Mouse (Mus musculus): ENCODE measurements around the gene Grtp1.

DNA sequence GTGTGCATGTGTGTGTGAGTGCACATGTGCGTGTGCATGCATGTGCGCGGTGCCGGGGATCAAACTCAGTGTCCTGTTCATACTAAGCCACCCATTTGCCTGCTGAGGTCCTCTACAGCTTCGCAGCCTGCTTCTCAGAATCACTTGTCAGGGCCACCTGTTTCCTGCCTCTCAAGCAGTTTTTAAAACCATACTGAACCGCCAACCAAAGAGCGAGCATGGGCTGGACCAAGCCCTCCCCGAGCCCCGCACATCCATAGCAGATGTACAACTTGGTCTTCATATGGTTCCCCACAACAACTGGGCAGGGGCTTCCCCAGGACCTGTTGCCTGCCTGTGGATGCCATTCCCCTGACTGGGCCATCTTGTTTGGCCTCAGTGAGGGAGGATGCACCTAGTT is 39.6 kb upstream of the Grtp1 start:
- no peak for TF ChIP-seq CTCF (IDR thresholded peaks at IDR 0.05; ENCODE audit: low read depth)
- TF ChIP-seq EP300 (IDR thresholded peaks at IDR 0.05; ENCODE audit: low read depth) = no peak
